Mouse (Mus musculus): ENCODE results near the gene Hk1.

The Hk1 gene

GRCm38 (mm10) chr10:62221647-62222046 lies 158.1 kb downstream of the Hk1 start:
- DNase-seq (ENCODE audit: low spot score in 2 of 2): peak in 1 of 2 experiments; percentile 43

GRCm38 (mm10) chr10:62220732-62221514 lies 158.8 kb downstream of the Hk1 start:
- DNase-seq (ENCODE audit: low spot score in 2 of 2): no peak

Measured in urinary bladder, adult 18-20 months (tissue).